ENCODE assay signal across 8 mouse cellular contexts in genomic region chr15:83156929-83157666, GRCm38 (mm10). TPM values are rescaled to one million over a fixed set of nuclear protein-coding genes. Genes with fewer than 3 reads are reported as not detected.
DNase-seq lines count a peak whose midpoint lies in the region; ATAC-seq and TF ChIP-seq lines count a peak whose summit lies in the region.

No protein-coding gene starts in this region.

- peak; percentile 72 for TF ChIP-seq RAD21 in MEL (IDR thresholded peaks at IDR 0.05; ENCODE audit: low read depth, low read length)

- no peak overlapping the region for H3K4me3 ChIP-seq in left cerebral cortex, adult 2 months
- H3K4me3 ChIP-seq in MEL (ENCODE audit: control insufficient read depth in 1 of 2, insufficient read depth in 1 of 2, low read depth in 2 of 2, low read length in 2 of 2), result no peak overlapping the region
- H3K4me3 ChIP-seq in limb, embryonic 14.5 days (replicated peaks; ENCODE audit: low read length), result no peak overlapping the region

- H3K9me3 ChIP-seq in MEL (replicated peaks; ENCODE audit: insufficient read depth, low read length), result no peaks in the 10 kb centered on the region
- no peaks in the 10 kb centered on the region for H3K9me3 ChIP-seq in limb, embryonic 14.5 days (ENCODE audit: control insufficient read depth, low read length)

- DNase-seq in left cerebral cortex, adult 2 months (ENCODE audit: extremely low spot score in 1 of 2, low spot score in 2 of 2), result peak in 1 of 2 experiments; percentile 52
- no peak for DNase-seq in left cerebral cortex, adult 11 months (ENCODE audit: low spot score)
- DNase-seq in MEL (ENCODE audit: low read depth, low spot score), result peak; percentile 55
- DNase-seq in c-Kit-positive CD71-negative TER-119-negative erythroid progenitor cells, embryonic 14.5 days (ENCODE audit: low read depth), result peak; percentile 31
- peak; percentile 63 for DNase-seq in heart, adult 8-10 months (ENCODE audit: low spot score)
- DNase-seq in limb, embryonic 14.5 days (ENCODE audit: low spot score), result peak; percentile 50
- DNase-seq in skeletal muscle tissue, adult 2 months (ENCODE audit: low read depth, low spot score), result peak; percentile 66
- no peak for DNase-seq in c-Kit-positive CD71-positive TER-119-positive erythroid progenitor cells, embryonic 14.5 days (ENCODE audit: low spot score)

- no peaks in the 10 kb centered on the region for H3K27me3 ChIP-seq in MEL (ENCODE audit: control insufficient read depth in 1 of 2, insufficient read depth in 2 of 2, low read length in 2 of 2)
- H3K27me3 ChIP-seq in limb, embryonic 14.5 days (ENCODE audit: control insufficient read depth, insufficient read depth, low read length), result no peaks in the 10 kb centered on the region

- WGBS in limb, embryonic 14.5 days, result 76% methylated on average over 11 of the region's 11 CpGs

- no peak overlapping the region for H3K4me2 ChIP-seq in limb, embryonic 14.5 days (replicated peaks; ENCODE audit: low read depth, low read length, severe bottlenecking)

- TF ChIP-seq CTCF in left cerebral cortex, adult 2 months (IDR thresholded peaks at IDR 0.05), result peak; percentile 73
- TF ChIP-seq CTCF in MEL (IDR thresholded peaks at IDR 0.05 in 2 of 3, conservative IDR thresholded peaks at IDR 0.05 in 1 of 3; ENCODE audit: control insufficient read depth in 1 of 3, insufficient read depth in 1 of 3, low read depth in 2 of 3, low read length in 3 of 3, poor library complexity in 1 of 3, severe bottlenecking in 1 of 3), result peak; percentile 82 to 90 (median 82)

- no peak for ATAC-seq in limb, embryonic 14.5 days (ENCODE audit: low FRiP score, low read depth)

- no peak for TF ChIP-seq EP300 in MEL (IDR thresholded peaks at IDR 0.05; ENCODE audit: low read depth in 1 of 2, low read length in 2 of 2)

- no peaks in the 10 kb centered on the region for H3K36me3 ChIP-seq in MEL (ENCODE audit: control insufficient read depth in 1 of 2, insufficient read depth in 2 of 2, low read length in 2 of 2)
- H3K36me3 ChIP-seq in limb, embryonic 14.5 days (ENCODE audit: control insufficient read depth, insufficient read depth, low read length), result peaks cover 60% of the 10 kb centered on the region

- intact Hi-C loops in left cerebral cortex, adult 2 months (cut with DNase I), result loop anchor here (5.0 kb wide), 1 partner anchor 50 kb away; no protein-coding TSS in a partner anchor

- H3K79me2 ChIP-seq in MEL (ENCODE audit: control insufficient read depth, insufficient read depth, low read length, poor library complexity), result no peaks in the 10 kb centered on the region

- H3K9ac ChIP-seq in MEL (ENCODE audit: control insufficient read depth, low read depth, low read length, poor library complexity, severe bottlenecking), result no peak overlapping the region
- H3K9ac ChIP-seq in limb, embryonic 14.5 days (ENCODE audit: low read depth, low read length, severe bottlenecking), result no peak overlapping the region

- H3K27ac ChIP-seq in left cerebral cortex, adult 2 months, result no peak overlapping the region
- no peak overlapping the region for H3K27ac ChIP-seq in MEL (ENCODE audit: control insufficient read depth, low read depth, low read length)
- no peak overlapping the region for H3K27ac ChIP-seq in limb, embryonic 14.5 days (replicated peaks; ENCODE audit: low read depth, low read length)

- TF ChIP-seq POLR2A in MEL (IDR thresholded peaks at IDR 0.05; ENCODE audit: control insufficient read depth in 1 of 2, insufficient read depth in 1 of 2, low read depth in 1 of 2, low read length in 2 of 2, poor library complexity in 1 of 2), result no peak
- no peak for TF ChIP-seq POLR2A in limb, embryonic 14.5 days (IDR thresholded peaks at IDR 0.05; ENCODE audit: borderline replicate concordance, extremely low read depth, insufficient read depth, insufficient read length)

- H3K4me1 ChIP-seq in MEL (ENCODE audit: control insufficient read depth in 1 of 2, insufficient read depth in 2 of 2, low read length in 2 of 2), result no peaks in the 10 kb centered on the region
- no peaks in the 10 kb centered on the region for H3K4me1 ChIP-seq in limb, embryonic 14.5 days (ENCODE audit: control insufficient read depth, insufficient read depth, low read length)

TF ChIP-seq in MEL, 35 proteins besides CTCF, POLR2A, EP300 and RAD21:
- TF ChIP-seq MAZ (IDR thresholded peaks at IDR 0.05; ENCODE audit: low read depth, low read length) (no peak), MEF2A (IDR thresholded peaks at IDR 0.05; ENCODE audit: extremely low read depth, insufficient replicate concordance, low read depth, low read length, poor library complexity, severe bottlenecking) (no peak), SMC3 (IDR thresholded peaks at IDR 0.05; ENCODE audit: low read depth, low read length) (peak; percentile 94), ZC3H11A (IDR thresholded peaks at IDR 0.05; ENCODE audit: low read depth, low read length) (no peak; the same call in 1 of the 2 replicates), ZMIZ1 (IDR thresholded peaks at IDR 0.05; ENCODE audit: low read depth, low read length) (no peak), ETS1 (IDR thresholded peaks at IDR 0.05; ENCODE audit: low read depth, low read length) (no peak)

RNA-seq across cellular contexts. Expression of gene Poldip3, which starts 7.9 kb away (rescaled TPM):
- total RNA-seq in left cerebral cortex, adult 2 months (2021), result 10 to 100 TPM; 86.5 to 95.1 TPM
- total RNA-seq in MEL (2012; rRNA removed), result 104 and 113 TPM in 2 replicates
- 100 to 1,000 TPM in 1 of 2 experiments, not detected in 1; 123 TPM for polyA plus RNA-seq in MEL (2012; ENCODE audit: insufficient read depth in 1 of 2, insufficient read length in 2 of 2, low read depth in 1 of 2, low replicate concordance in 2 of 2, missing spikeins in 1 of 2)
- 10 to 100 TPM; 23.5 to 27.1 (median 26.2) TPM for total RNA-seq in heart, adult 8-10 months (2022)
- 88.2 and 94.3 TPM in 2 replicates for polyA plus RNA-seq in limb, embryonic 14.5 days (2012; rRNA removed)
- 150 and 154 TPM in 2 replicates for polyA plus RNA-seq in limb, embryonic 14.5 days (2014; fragmentation: Nextera tagmentation; extraction: Ambion mirVana)

RNA-seq across cellular contexts. Expression of gene Cyb5r3, which starts 15.3 kb away (rescaled TPM):
- total RNA-seq in left cerebral cortex, adult 2 months (2021), result 10 to 100 TPM; 58.4 to 63.1 TPM
- total RNA-seq in MEL (2012; rRNA removed), result 20.8 and 22.6 TPM in 2 replicates
- polyA plus RNA-seq in MEL (2012; ENCODE audit: insufficient read depth in 1 of 2, insufficient read length in 2 of 2, low read depth in 1 of 2, low replicate concordance in 2 of 2, missing spikeins in 1 of 2), result 10 to 100 TPM in 1 of 2 experiments, not detected in 1; 67.0 TPM
- total RNA-seq in heart, adult 8-10 months (2022), result 100 to 1,000 TPM in 2 of 4 experiments, 10 to 100 TPM in 2; 81.4 to 113 (median 96.2) TPM
- 73.3 and 79.9 TPM in 2 replicates for polyA plus RNA-seq in limb, embryonic 14.5 days (2012; rRNA removed)
- polyA plus RNA-seq in limb, embryonic 14.5 days (2014; fragmentation: Nextera tagmentation; extraction: Ambion mirVana), result 135 and 136 TPM in 2 replicates

RNA-seq across cellular contexts. Expression of gene Rrp7a, which starts 34.5 kb away (rescaled TPM):
- total RNA-seq in left cerebral cortex, adult 2 months (2021), result 100 to 1,000 TPM; 147 to 159 TPM
- 134 and 155 TPM in 2 replicates for total RNA-seq in MEL (2012; rRNA removed)
- polyA plus RNA-seq in MEL (2012; ENCODE audit: insufficient read depth in 1 of 2, insufficient read length in 2 of 2, low read depth in 1 of 2, low replicate concordance in 2 of 2, missing spikeins in 1 of 2), result 100 to 1,000 TPM; 283 to 483 TPM
- 10 to 100 TPM; 38.9 to 42.7 (median 40.5) TPM for total RNA-seq in heart, adult 8-10 months (2022)
- 82.1 and 92.1 TPM in 2 replicates for polyA plus RNA-seq in limb, embryonic 14.5 days (2012; rRNA removed)
- 60.9 and 61.7 TPM in 2 replicates for polyA plus RNA-seq in limb, embryonic 14.5 days (2014; fragmentation: Nextera tagmentation; extraction: Ambion mirVana)

Comparison
In these comparisons a context has a peak if more than half of its experiments do, and no peak if none do; other contexts are left out.
1. DNase-seq: peak in MEL (single experiment), c-Kit-positive CD71-negative TER-119-negative erythroid progenitor cells, embryonic 14.5 days (single experiment), heart, adult 8-10 months (single experiment), limb, embryonic 14.5 days (single experiment) and skeletal muscle tissue, adult 2 months (single experiment); none in left cerebral cortex, adult 11 months (single experiment) and c-Kit-positive CD71-positive TER-119-positive erythroid progenitor cells, embryonic 14.5 days (single experiment).